Mouse (Mus musculus) kidney, adult 2 months (tissue): ENCODE results near the gene Nup107. TPM values are rescaled to one million over a fixed set of nuclear protein-coding genes. Genes with fewer than 3 reads are reported as not detected.

Experiments
- DNase-seq: peaks from one replicate; pipeline ENCODE4 v3.0.0; 2021
- H3K27ac ChIP-seq: fragments of 200-500 bp; 2 replicates; pipeline ENCODE4 v1.5.1; 2012; ENCODE audit warnings: low read depth, low read length, control low read depth, inconsistent platforms; ENCODE audit not compliant: insufficient read depth
- H3K27me3 ChIP-seq: fragments of 200-500 bp; replicated peaks from 2 replicates; pipeline ENCODE4 v1.6.1; 2012; ENCODE audit warnings: mild to moderate bottlenecking, moderate library complexity, low read length, inconsistent platforms; ENCODE audit not compliant: control insufficient read depth, insufficient read depth
- H3K36me3 ChIP-seq: fragments of 200-500 bp; 2 replicates; pipeline ENCODE4 v1.6.1; 2012; ENCODE audit warnings: mild to moderate bottlenecking, moderate library complexity, low read length, inconsistent platforms; ENCODE audit not compliant: control insufficient read depth, insufficient read depth
- H3K4me1 ChIP-seq: fragments of 200-500 bp; 2 replicates; pipeline ENCODE4 v1.6.1; 2011; ENCODE audit warnings: low read length; ENCODE audit not compliant: control insufficient read depth, insufficient read depth
- H3K4me3 ChIP-seq: fragments of 200-500 bp; 2 replicates; pipeline ENCODE4 v1.5.1; 2011; ENCODE audit warnings: mild to moderate bottlenecking, low read depth, low read length, control low read depth; ENCODE audit not compliant: insufficient read depth
- CTCF ChIP-seq: fragments of 200-500 bp; conservative IDR thresholded peaks from 2 replicates; pipeline ENCODE4 v1.5.1; 2011; ENCODE audit warnings: low read depth, mild to moderate bottlenecking, control low read depth, low read length, moderate library complexity, mixed read lengths; ENCODE audit not compliant: insufficient read depth, insufficient read length
- POLR2A ChIP-seq: fragments of 200-500 bp; IDR thresholded peaks from one replicate; pipeline ENCODE4 v1.6.1; 2011; ENCODE audit warnings: low read depth, low read length, control low read depth
- WGBS: fragments of 180-500 bp; shearing (Covaris S2); methylation state at CpG from one replicate; pipeline ENCODE4 v1.1.7; 2018; 5-methylcytosine and 5-hydroxymethylcytosine counted together
- polyA plus RNA-seq: library from polyadenylated mRNA; depleted of rRNA; stranded (reverse); fragments of >200 nt; gene quantifications from 2 replicates; pipeline ENCODE4 v1.2.3, GENCODE M21; 2012; rRNA removed

Gene Nup107
- polyA plus RNA-seq, 1 experiment = 4.6 TPM

DNA sequence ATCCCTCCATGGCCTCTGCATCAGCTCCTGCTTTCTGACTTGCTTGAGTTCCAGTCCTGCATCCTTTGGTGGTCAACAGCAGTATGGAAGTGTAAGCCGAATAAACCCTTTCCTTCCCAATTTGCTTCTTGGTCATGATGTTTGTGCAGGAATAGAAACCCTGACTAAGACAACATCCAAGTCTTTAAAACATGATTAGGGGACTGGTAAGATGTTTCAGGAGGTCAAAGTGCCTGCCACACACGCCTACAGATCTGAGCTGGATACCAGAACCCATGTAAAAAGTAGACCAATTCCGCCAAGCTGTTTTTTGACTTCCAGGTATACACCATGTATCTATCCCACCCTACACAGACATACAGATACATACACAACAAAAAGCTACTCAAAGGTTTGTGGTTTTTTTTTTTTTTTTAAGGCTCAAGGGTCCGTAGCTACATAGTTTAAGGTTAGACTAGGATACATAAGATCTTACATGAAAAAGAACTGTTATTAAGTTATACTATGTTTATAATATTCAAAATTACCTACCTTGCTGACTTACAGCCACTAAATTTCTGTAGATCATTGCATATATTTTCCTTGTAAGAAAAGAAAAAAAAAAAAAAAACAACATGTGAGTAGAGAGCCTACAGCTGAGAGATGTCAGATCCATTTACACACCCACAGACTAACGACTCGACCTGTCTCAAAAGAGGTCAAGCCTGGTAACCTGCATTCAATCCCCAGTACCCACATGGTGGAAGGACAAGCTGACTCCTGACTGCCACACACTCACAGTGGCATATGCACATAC is 91.3 kb downstream of the Nup107 start:
- no peaks in the 10 kb centered on the region for H3K4me1 ChIP-seq
- TF ChIP-seq CTCF = no peak
- TF ChIP-seq POLR2A = no peak
- no peak for DNase-seq
- no peak overlapping the region for H3K4me3 ChIP-seq
- H3K36me3 ChIP-seq = peaks cover 29% of the 10 kb centered on the region
- H3K27ac ChIP-seq = no peak overlapping the region
- WGBS = 72% methylated on average over 6 of the region's 6 CpGs
- H3K27me3 ChIP-seq = no peaks in the 10 kb centered on the region

Other genes starting within 250 kb of the Nup107 start
- gene Cpm, start 163.2 kb downstream of the Nup107 start, polyA plus RNA-seq = 36.7 and 37.2 TPM in 2 replicates
- 21.9 and 22.9 TPM in 2 replicates for gene Mdm2, start 81.9 kb downstream of the Nup107 start, polyA plus RNA-seq
- gene Slc35e3, start 46.3 kb downstream of the Nup107 start, polyA plus RNA-seq = 37.1 and 39.1 TPM in 2 replicates
- 23.2 and 38.2 TPM in 2 replicates for gene Rap1b, start 53.3 kb upstream of the Nup107 start, polyA plus RNA-seq